Mouse (Mus musculus) CD8-positive naive resting alpha-beta T cell, adult 2 months (primary cell): ENCODE data around the gene Ccl17.
"Not testable (repeated sequence)": the region's sequence is repeated elsewhere in the genome, so short reads cannot be mapped to it uniquely, and the experiment has no call there.

Experiments
- DNase-seq, 2 experiments: peaks; one replicate each; pipeline ENCODE4 v3.0.0; 2022; ENCODE audit warnings: low read depth in 2 of 2, low spot score in 2 of 2

Ccl17 gene

DNA sequence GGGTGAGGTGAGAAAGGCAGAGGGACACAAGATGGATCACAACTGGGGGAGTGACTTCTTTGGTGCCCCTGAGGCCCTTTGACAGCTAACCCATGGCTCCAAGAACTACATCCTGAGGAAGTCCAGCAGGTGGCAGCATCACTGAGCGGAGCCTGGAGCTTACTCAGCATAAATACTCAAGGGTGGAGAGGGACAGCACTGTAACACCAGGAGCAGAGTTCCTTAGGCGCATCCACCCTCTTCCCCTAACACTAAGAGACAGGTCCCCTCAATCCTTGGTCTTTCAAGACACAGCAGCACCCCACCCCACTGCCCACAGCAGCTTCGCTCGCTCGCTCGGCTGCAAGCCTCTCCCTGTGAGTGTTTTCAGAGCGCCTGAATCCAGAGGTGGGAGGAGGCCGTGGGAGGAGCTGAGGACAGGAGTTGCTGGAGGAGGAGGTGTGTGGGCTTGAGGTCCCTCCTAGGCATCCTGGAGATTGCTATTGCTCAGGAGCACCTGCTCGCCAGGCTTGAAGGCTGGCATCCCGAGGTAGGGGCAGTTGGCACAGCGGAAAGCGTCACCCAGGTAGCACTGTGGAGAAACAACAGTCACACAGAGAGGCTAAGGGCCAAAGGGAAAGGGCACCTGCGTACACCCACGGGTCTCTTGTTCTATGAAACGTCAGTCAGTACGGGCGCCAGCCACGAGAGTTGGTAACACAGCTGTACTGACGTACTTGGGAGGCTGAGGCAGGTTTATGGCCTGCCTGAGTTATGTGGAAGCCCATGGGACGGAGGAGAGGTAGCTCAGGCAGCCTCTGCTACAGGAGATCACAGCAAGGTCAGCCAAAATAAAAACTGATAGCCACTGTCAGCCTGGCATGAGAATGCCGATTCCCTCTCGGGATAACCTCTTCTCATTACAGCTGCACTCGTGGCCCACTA is 12.6 kb downstream of the Ccl17 start:
- peak in 1 of 2 experiments; percentile 30 for DNase-seq

DNA sequence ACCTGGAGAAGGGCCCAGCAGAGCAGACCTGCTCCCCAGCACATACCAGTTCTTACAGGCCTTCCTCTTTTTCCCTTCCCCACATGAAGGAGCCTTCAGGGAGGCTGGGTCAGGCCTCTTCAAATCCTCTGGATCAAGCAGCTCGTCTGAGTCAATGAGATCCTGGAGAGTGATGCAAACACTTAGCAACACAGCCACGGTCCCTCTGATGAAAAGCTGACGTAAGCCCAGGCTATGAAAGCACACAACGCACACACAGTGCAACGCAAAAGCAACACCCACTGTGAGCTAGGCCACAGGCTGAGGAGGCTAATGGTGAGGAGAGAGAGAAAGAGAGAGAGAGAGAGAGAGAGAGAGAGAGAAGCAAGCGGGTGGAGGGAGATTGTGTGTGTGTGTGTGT is 14.9 kb downstream of the Ccl17 start:
- no peak for DNase-seq

DNA sequence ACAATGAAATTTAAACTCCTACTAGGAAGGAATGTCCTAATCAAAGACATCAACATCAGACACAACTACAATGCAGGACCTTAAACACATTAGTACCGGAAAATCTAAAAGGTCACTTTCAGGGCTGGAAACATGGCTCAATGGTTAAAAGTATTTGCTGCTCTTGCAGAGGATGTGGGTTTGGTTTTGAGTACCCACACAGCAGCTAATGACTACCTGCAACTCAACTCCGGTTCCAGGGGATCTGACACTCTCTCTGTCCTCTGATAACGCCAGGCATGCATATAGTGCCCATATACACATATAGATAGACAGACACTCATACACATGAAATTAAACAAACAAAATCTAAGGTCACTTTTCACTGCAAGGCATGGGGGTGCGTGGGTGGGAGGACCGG is 16.0 kb downstream of the Ccl17 start:
- no peak for DNase-seq

DNA sequence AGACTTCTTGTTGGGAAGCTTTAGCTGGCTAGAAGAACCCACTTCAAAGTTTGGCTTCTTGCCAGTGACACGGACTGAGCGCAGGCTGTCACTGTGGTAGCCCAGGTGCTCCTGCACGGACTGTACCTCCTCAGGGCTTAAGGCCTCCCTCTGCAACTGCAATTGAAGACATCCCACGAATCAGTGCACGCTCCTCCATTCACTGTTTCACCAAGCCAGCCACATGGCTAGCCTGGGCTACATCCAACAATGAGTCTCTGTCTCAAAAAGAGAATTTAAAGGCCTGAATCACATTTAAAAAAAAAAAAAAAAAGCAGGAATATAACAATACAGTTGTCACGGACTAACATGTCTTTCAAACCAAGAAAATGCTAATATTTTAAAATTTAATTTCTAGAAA is 18.0 kb downstream of the Ccl17 start:
- no peak for DNase-seq

DNA sequence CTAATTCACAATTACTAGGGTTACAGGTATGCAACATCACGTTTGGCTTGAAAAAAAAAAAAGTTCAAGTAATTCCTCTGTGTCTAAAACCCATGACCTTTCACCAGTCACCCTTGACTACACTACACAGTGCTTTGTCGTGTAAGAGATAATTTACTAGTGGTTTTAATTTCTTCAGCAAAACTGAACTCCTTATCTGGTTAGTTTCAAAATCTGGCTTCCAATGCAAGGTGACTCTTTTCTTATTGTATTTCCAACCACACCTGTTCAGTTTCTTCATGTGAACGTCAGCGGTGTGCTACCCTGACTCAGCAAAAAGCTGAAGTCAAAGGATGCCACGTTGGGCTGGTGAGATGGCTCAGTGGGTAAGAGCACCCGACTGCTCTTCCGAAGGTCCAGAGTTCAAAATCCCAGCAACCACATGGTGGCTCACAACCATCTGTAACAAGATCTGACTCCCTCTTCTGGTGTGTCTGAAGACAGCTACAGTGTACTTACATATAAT is 23.7 kb downstream of the Ccl17 start:
- DNase-seq: not testable (repeated sequence)

DNA sequence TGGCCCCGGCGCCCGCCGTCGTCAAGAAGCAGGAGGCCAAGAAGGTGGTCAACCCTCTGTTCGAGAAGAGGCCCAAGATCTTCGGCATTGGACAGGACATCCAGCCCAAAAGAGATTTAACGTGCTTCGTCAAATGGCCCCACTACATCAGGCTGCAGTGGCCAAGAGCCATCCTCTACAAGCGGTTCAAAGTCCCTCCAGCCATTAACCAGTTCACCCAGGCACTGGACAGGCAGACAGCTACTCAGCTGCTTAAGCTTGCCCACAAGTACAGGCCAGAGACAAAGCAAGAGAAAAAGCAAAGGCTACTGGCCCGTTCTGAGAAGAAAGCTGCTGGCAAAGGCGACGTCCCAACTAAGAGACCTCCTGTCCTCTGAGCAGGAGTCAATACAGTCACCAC is 25.5 kb downstream of the Ccl17 start:
- not testable (repeated sequence) for DNase-seq

DNA sequence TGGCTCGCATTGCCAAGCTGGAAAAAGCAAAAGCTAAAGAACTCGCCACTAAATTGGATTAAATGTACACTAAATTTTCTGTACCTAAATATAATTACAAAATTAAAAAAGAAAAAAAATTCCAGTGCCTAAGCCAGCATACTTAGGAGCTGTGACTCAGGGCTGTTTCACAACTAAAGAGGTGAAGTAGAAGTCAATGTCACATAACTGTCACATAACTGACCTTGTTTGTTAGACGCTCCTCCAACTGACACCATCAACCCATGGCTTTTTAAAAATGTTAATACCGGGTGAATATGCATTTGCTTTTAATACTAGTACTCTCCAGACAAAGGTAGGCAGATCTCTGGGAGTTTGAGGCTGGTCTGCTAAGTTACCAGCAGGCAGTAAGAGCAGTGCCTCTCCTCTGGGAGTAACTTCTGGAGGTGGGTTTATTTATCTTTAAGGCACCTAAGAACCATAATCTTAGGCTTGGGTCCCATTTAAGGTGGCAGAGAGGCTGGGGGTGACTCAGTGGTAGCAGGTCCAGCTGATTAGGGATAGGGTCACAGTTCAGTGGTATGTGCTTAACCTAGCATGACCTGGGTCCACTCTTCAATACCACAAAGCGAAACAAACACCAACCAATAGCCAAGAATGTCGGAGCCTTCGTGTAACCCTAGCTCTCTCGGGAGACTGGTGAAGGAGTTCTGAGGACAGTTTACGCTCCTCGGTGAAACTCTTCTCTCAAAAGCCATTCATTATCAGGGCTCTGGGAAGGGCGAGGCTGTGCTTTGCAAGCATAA is 26.4 kb downstream of the Ccl17 start:
- DNase-seq: no peak

DNA sequence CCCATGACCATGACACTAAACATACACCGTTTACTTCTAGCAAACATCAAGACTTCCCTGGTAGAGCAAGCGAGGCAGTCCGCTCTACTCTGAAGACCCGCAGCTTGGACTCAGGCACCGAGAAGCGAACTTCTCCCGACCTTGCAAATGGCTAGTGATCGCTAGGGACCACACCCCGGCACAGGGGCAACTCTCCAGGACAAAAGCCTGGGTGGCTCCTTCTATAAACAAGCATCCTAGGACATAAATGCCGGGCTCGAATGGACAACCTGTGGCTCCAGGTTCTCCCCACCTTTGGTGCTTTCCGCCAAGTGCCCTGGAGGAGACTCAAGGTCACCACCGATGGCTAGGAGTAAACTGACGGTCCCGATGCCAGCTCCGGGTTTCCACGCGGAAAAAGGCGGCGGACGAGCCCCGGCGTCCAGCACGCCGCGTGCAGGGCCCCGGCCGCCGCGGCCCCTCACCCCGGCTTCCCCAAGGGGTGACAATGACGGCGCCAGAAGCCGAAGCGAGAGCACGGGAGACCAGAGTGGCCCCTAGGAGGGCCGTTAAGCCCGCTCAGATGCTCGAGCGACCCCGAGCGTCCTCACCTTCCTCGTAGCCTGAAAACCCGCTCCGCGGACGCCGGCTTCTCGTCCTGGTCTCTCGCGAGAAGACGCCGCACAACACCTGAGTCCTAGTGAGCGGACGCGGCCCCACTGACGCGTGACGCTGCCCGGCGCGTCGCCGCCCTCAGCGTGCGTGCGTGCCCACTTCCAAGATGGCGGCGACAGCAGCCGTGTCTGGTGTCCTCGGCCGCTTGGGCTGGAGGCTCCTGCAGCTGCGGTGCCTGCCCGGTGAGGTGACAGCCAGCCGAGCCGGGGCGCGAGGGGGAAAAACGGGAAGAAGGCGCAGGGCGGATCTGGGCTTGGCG is 27.7 kb downstream of the Ccl17 start, which contains the start of the genes Coq9 and Ciapin1:
Gene Coq9, plus strand, starts transcription at position 660 of the 913 bp plus-strand sequence.
Gene Ciapin1, minus strand, starts transcription at position 697 of the 913 bp plus-strand sequence.
- peak; percentile 91 to 92 for DNase-seq

DNA sequence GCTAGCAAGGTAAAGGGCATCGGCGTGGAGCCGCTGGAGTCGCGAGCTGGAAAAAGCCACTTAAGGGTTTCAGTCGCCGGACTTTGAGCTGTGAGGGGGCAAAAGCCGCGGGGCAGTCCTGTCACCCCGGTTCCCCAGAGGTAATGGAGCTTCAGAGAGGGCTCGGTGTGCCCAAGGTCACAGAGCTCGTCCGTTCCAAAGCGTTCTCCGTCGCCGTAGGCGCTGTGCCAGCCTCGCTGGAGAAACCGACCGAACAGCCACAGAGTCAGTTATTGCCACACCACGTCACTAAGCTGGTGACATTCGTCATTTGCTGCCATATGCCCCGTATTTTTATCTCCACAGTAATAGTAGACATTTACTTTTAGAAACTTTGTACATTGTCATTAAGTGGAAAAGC is 28.3 kb downstream of the Ccl17 start:
- DNase-seq: peak in 1 of 2 experiments; percentile 61

DNA sequence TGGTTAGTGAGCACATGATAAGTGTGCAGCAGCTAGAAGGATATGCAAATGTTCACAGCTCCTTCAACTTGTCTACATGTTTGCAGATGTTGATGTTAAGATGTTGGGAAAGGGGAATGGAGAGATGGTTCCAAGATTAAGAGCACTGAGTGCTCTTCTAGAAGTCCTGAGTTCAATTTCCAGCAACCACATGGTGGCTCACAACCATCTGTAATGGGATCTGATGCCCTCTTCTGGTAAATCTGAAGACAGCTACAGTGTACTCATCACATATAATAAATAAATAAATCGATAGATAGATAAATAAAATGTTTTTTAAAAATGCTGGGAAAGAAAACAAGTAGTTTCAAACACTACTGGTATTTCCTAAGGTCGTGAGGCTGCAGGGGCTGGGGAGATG is 30.9 kb downstream of the Ccl17 start:
- DNase-seq: no peak

DNA sequence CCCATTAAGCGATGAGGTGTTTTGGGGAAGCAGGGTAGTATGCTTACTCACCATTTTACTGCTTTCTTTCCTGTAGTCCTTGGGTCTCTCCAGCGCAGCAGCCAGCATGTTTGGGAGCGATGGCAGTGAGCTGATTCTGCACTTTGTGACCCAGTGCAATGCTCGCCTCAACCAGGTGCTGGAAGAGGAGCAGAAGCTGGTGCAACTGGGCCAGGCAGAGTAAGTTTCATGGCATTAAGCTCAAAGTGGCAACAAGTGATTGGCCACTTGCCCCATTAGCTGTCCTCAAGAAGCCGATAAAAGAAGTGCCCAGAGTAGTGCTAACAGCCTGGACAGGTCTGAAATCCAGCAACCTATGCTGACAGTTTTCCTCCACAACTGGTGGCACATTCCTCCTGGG is 39.8 kb downstream of the Ccl17 start:
- no peak for DNase-seq

DNA sequence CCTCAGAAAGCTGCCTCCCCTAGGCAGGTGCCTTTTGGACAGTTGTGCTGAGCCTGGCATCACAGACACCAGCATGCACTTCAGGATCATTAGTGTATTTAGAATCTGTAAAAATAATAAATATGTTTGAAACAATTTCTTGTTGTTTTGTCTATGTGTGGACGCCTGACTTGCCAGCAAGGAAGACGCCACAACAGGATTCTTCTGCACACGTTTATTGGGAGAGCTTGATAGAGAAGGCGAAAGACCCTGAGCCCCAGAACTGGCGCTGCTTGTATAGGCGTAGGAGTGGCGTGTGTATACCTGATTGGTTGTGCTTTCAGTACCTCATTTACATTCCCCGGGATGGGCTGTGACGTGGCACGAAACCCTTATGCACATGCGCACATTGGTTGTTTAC is 44.5 kb downstream of the Ccl17 start:
- DNase-seq: not testable (repeated sequence)

DNA sequence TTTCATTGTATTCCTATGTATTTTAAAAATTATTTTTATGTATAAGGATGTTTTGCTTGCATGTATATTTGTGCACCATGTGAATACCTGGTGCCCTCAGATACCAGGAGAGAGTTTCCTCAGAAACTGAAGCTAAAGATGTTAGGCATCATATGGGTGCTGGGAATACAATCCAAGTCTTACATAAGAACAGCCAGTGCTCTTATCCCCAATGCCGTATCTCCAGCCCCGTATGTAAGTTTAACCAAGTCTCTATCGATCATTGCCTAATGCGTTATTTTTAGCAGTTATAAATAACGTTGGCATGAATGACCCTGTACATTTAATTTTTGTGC is 46.7 kb downstream of the Ccl17 start:
- no peak for DNase-seq

DNA sequence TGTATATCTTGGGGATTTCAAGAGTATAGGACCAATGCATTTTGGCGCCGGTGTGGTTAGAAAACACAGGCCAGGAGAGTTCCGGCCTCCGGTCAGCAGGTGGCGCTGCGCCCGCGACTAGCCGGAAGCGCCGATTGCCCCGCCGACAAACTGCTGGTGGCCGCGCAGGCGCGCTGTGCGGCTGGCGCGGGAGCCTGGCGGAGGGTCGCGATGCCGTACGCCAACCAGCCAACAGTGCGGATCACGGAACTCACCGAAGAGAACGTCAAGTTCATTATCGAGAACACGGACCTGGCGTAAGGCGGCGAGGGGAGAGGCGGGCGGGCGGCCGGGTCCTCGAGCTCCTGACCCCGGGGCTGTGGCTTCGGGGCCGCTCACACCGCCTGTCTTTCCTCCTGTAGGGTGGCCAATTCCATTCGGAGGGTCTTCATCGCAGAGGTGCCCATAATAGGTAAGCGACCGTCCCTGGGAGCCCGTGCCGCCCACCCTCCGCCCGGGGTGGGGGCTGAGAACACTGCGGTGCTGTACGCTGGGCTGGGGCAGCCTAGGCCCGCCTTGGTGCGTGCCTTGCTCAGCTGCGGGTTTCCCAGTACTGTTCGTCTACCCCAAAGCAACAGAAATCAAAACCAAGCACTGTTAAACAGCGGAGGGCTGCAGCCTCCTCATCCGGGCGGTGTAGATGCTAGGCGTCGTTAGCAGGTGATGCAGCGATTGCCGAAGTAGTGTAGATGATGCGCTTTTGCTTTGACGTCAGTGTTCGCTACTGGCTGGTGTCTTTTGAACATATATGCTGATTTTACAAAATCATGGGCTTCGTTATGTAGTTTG is 47.3 kb downstream of the Ccl17 start, which contains the start of gene Polr2c:
Gene Polr2c, plus strand, starts transcription at position 105 of the 828 bp plus-strand sequence.
- DNase-seq: peak; percentile 87 to 88

DNA sequence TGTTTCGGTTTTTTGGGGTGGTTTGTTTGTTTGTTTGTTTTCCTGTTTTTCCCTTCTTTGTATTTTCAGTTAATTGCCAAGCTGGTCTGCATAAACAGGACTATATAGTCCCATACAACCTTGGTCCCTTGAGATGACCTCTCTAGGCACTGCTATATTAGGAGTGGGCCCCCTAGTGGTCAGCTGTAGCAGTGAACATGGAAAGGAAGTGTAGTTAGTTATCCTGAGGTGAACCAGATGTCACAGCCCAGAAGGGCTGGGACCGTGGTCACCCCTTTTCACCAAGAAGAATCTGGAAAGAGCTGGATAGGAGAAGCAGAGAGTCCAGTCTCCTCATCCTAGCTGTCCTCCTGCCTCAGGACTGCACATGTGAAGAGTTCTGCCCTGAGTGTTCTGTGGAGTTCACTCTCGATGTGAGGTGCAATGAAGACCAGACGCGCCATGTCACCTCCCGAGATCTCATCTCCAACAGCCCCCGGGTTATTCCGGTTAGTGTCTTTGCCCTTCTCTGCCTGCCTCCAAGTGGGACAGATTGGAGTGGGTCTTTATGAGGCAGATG is 51.2 kb downstream of the Ccl17 start:
- DNase-seq: peak; percentile 58 to 64
